Mouse (Mus musculus) induced T-regulatory cell, adult 2 months (primary cell): Measurements from ENCODE around the gene Ankrd12.
A peak's percentile ranks its signal among the peaks of the same experiment; 100 is the strongest.
"Not testable (repeated sequence)": the region's sequence is repeated elsewhere in the genome, so short reads cannot be mapped to it uniquely, and the experiment has no call there.

Source experiments
- DNase-seq: peaks from one replicate; pipeline ENCODE4 v3.0.0-alpha.2; 2012; ENCODE audit warnings: low read depth

The Ankrd12 gene

GRCm38 (mm10) chr17:66084486-66084885 lies 7.6 kb upstream of the Ankrd12 start:
- no peak for DNase-seq

GRCm38 (mm10) chr17:66077437-66077850 lies 555 bp upstream of the Ankrd12 start:
- DNase-seq, result peak; percentile 63

GRCm38 (mm10) chr17:66076174-66076927 lies 538 bp downstream of the Ankrd12 start:
- peak; percentile 73 for DNase-seq

- DNase-seq, result no peak
Measured at GRCm38 (mm10) chr17:66075827-66076173, 1.1 kb downstream of the Ankrd12 start.

- peak; percentile 73 for DNase-seq
Measured at GRCm38 (mm10) chr17:66073971-66074370, 2.9 kb downstream of the Ankrd12 start.

- DNase-seq, result not testable (repeated sequence)
Measured at GRCm38 (mm10) chr17:66069036-66069435, 7.9 kb downstream of the Ankrd12 start.

GRCm38 (mm10) chr17:66065115-66065514 lies 11.8 kb downstream of the Ankrd12 start:
- DNase-seq, result peak; percentile 60

- DNase-seq, result peak; percentile 43
Measured at GRCm38 (mm10) chr17:66061241-66061938, 15.5 kb downstream of the Ankrd12 start.

GRCm38 (mm10) chr17:66058160-66058559 lies 18.7 kb downstream of the Ankrd12 start:
- DNase-seq, result no peak

- DNase-seq, result no peak
Measured at GRCm38 (mm10) chr17:66057145-66057544, 19.7 kb downstream of the Ankrd12 start.

- no peak for DNase-seq
Measured at GRCm38 (mm10) chr17:66053349-66053748, 23.5 kb downstream of the Ankrd12 start.

GRCm38 (mm10) chr17:66048795-66049194 lies 28.1 kb downstream of the Ankrd12 start:
- no peak for DNase-seq

GRCm38 (mm10) chr17:66048199-66048598 lies 28.7 kb downstream of the Ankrd12 start:
- DNase-seq, result no peak

GRCm38 (mm10) chr17:66043679-66044078 lies 33.2 kb downstream of the Ankrd12 start:
- not testable (repeated sequence) for DNase-seq

- no peak for DNase-seq
Measured at GRCm38 (mm10) chr17:66041020-66041419, 35.9 kb downstream of the Ankrd12 start.

- DNase-seq, result no peak
Measured at GRCm38 (mm10) chr17:66033239-66033638, 43.6 kb downstream of the Ankrd12 start.

- no peak for DNase-seq
Measured at GRCm38 (mm10) chr17:66031991-66032390, 44.9 kb downstream of the Ankrd12 start.

GRCm38 (mm10) chr17:66024211-66024610 lies 52.7 kb downstream of the Ankrd12 start:
- no peak for DNase-seq

GRCm38 (mm10) chr17:66011790-66012189 lies 65.1 kb downstream of the Ankrd12 start:
- no peak for DNase-seq

- no peak for DNase-seq
Measured at GRCm38 (mm10) chr17:66007892-66008291, 69.0 kb downstream of the Ankrd12 start.

GRCm38 (mm10) chr17:66007473-66007872 lies 69.4 kb downstream of the Ankrd12 start:
- DNase-seq, result no peak

GRCm38 (mm10) chr17:65988151-65988820 lies 88.6 kb downstream of the Ankrd12 start:
- no peak for DNase-seq

- not testable (repeated sequence) for DNase-seq
Measured at GRCm38 (mm10) chr17:65976720-65977119, 100.2 kb downstream of the Ankrd12 start.
